Mouse (Mus musculus) c-Kit-positive CD71-positive TER-119-positive erythroid progenitor cells, embryonic 14.5 days (primary cell): ENCODE measurements around the gene Fndc3b.
A peak's percentile ranks its signal among the peaks of the same experiment; 100 is the strongest.

Experiments used
- DNase-seq: peaks from one replicate; pipeline ENCODE4 v3.0.0-alpha.2; 2013; ENCODE audit warnings: low spot score

Gene Fndc3b

DNA sequence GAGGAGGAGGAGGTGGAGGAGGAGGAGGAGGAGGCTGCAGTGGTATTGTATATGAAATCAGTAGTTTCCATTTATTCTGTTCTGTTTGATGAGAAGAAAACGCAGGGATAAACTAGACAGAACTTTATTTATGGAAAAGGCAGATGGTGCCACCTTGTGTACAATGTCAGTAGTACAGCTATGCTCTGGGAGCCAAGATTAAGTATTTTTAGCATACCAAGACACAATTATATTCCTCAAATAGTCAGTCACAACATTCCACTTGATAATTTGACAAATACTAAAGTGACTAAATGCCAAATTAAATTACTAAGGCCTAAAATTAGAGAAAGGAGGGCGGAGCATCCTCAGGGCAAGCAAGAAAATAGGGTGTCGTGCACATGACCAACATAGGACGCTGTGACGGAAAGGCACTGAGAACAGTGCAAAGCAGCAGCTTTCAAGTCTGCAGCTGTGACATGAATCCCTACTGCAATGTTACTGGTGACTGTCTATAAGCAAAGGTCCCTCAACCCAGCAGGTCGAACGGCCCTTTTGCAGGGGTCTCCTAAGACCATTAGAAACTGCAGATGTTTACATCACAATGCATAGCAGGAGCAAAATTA is 244.7 kb downstream of the Fndc3b start:
- peak; percentile 7 for DNase-seq

DNA sequence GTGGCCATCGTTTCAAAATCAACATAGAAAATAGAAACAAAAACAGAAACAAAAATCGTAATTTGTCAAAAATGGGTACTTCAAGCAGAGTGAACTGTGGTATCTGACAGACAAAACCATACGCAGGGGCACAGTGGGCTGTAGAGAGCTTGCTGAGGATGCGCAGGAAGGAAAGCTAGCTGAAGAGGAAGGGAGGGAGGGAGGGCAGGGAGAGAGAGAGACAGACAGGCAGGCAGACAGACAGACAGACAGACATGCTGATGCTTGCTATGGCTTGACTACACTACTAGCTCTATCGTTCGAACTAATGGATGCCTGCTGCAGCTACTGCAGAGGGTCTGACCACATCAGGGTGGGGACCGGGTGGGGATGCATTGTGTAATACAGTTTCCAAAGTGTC is 247.7 kb downstream of the Fndc3b start:
- DNase-seq = no peak

DNA sequence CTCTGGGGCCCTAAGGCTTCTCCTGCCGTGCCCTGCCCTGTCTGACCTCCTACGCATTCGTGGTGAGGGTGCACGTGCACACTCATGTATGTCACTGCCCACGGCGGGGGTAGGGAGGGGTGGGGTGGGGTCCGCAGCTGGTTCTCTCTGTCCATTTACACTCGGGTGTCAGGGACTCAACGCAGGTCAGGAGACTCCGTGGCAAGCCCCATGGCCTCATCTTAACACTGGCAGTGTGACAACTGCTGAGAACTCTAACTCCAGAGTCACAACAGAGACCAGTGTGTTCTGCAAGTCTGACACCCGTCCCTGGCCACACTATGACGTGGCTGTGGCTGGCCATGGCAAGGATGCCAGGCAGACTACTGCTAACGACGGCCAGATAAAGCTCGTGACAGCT is 248.2 kb downstream of the Fndc3b start:
- no peak for DNase-seq

DNA sequence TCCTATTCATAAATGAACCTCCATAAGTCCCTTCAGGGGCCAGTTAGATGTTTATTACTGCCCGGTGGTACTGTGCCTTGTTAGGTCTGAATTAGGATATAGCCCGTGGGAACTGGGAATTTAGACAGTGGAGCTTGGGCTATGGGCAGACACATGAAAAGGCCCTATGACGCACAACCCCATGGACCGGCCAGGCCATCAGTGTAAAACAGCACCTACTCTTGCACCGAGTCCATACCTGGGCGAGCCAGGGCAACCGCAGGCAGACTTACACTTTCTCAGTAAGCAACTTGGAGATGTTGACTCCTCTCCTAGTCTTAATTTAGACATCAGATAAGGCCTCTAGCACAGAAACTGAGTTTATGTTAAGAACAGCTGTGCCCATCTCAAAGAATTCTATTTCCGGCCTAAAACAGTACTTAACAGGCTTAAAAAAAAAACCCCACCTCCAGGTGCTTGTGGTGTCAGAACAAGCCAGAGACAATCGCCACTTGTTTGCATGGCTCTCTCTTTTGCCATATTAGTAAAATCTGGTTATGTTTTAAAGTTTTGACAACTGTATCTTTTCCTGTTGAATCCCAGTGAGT is 248.7 kb downstream of the Fndc3b start:
- DNase-seq = no peak

DNA sequence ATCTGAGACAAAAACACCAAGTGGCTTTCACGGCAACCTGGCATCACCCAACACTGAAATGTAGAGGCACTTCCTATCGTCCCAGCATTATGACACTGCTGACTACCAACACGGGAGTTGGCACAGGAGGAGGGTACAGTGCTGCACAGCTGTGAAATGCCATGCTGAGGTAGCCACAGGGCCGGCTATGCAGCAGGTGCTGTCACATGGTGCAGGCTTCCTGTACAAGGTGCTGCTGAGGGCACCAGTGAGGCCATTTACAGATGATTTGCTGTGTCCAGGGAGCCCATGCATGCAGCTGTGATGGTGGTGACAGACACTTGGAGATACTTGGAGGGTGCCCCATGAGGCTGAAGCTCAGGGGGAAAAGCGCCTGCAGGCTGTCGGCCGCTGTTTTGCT is 249.2 kb downstream of the Fndc3b start:
- no peak for DNase-seq

DNA sequence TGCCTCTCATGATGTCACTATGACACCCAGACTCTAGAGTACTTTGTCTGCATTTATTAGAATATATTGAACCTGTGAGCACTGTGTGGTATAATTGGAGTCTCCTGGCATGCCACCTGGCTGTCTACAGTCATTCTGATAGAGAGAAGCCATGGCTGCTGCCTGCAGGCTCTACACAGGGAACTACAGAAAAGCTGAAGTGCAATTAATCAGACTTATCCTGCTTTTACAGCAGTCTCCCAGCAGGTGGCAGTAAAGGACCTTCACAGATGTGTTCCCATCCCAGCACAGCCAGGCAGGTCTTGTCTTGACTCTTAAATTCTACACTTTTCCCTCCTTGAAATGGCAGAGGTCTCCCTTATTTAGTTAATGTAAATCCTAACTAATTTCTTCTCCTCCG is 250.1 kb downstream of the Fndc3b start:
- peak; percentile 44 for DNase-seq

DNA sequence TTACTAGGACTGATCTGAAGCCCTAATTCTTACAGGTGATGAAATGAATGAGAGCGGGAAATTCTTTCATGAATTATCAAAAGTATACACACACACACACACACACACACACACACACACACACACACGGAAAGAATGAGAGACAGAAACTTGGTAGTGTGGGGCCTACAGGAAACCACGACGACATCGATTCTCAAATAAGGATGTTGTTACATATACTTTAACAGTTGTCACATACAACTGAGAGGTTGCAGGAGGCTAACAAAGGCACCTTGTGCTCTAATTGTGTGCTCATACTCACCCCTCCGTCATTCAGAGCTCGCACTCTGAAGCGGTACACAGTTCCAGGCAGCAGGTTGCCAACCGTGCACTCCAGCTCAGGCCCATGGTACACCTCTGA is 252.7 kb downstream of the Fndc3b start:
- no peak for DNase-seq

DNA sequence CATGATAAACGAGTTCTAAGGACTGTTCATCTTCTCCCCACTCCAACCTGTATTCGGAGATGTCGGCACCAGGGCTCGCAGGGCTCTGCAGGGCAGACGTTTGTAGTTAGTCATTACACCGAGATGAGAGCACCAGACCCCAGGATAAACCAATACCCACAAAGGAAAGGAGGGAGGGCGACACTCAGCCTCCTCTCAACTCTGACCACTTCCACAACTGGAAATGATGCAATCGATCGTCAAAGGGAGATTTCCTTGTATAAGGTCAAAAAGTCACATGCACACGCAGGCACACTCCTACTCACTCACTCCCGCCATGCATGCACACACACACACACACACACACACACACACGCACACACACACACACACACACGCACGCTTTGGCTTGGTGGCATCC is 254.6 kb downstream of the Fndc3b start:
- no peak for DNase-seq

DNA sequence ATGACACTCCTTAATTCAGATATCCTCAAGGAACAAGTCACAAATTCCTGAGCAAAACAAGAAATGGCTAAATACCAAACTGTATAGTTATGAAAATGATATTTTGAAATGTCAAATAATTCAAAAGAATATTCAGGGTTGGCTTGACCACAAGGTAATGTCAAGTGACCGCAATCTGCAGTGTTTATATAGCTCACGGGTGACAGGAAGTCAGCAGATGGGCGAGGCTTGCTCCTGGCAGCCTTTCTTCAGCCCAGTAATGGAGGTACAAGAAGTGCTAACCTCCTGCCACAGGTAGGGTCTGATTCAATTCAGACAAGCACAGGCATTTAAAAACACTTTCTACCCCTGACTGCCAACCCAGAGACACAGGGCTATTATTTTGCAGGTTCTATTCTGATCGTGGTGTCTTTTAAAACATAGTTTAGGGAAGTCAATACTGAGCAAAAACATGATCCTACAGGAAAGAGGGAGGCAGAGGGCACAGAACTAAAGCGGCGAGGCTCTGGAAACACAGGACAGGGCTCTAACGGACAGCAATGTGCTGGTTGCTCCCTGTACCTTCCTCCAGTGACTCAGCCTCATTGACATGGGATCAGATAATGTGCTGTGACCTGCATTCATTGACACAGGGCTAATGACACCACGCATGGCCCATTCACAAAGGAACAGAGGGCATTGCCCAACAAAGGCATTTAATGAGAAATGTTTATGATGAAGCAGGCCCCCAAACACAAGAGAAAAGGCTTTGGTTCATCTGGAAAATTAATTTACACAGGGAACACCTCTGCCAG is 256.5 kb downstream of the Fndc3b start:
- no peak for DNase-seq

DNA sequence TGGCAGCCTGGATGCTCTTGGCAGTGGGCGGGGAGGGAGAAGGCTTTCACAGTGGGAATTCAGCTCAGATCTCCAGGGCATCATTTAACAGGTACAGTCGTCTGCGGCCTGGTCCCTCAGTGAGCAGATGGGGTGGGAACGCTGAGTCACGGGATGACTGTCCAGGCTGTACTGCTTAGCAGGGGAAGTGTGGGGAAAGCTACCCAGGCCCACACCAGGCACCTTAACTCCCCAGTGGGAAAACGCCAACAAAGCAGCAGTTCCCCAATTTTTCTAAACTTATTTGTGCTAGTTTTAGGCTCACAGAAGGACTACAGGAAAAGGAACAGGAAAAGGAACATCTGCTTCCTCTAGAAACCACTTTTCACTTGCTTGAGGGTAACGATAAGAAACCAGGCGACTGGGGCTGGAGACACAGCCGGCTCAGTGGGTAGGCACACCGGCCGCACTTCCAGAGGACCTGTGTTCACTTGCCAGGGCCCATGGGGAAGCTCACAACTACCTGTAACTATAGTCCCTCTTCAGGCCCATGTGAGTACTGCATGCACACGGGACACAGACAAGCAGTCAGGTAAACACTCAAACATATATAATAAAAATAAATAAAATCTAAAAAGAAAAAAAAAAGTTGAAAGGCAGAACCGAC is 257.5 kb downstream of the Fndc3b start:
- no peak for DNase-seq

DNA sequence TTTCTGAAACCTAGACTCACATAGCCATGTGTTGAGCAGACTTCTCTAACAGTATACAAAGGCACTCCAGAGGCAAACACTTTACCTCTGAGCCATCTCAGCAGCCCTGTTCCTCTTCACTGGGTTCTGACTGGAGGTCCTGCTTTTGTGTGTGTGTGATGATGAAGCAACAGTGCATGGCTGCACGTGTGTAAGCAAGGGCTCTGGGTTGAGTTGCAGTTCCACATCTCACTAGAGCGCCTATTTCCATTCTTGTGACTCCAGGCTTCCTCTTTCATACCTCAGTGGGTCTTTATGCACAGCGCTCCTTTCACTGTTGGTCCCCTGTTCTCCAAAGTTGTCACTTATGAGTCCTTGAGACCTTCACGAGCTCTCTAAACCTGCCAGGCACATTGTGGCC is 261.7 kb downstream of the Fndc3b start:
- DNase-seq = no peak

DNA sequence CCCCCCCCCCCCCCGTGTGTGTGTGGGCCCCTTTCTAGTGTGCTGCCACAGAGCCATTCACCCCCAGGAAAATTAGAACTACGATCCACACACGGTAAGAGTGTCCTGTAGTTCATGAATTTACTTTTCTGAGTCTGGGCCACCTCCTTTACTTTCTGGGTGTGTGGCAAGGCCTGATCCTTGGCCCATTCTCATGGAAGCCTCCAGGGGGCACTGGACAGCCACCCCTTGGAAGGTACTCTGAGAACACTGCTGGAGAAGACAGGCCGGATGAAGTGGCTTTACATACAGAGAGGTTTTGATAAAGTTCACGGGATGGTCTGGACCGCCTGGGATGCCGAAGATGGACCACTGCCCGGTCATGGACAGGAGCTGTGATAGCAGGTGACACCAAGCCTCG is 262.7 kb downstream of the Fndc3b start:
- no peak for DNase-seq

DNA sequence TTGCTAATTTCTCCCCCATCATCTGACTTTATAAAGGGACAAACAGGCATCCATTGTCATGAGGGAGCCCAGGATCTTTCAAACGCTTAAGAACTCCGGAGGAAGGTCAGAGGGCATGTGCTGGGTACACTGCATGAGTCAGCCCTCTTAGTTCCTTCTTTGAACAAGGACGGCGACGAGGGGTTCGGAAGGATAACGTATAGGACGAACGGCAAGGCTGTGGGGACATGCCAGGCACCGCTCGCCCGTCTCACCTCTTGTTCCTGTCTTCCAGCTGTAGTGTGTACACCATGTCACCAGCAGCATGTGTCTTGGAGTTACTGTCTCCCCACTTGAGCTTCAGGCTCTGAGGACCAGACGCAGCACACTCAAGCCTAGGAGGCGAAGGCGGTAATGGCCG is 271.4 kb downstream of the Fndc3b start:
- DNase-seq = no peak

DNA sequence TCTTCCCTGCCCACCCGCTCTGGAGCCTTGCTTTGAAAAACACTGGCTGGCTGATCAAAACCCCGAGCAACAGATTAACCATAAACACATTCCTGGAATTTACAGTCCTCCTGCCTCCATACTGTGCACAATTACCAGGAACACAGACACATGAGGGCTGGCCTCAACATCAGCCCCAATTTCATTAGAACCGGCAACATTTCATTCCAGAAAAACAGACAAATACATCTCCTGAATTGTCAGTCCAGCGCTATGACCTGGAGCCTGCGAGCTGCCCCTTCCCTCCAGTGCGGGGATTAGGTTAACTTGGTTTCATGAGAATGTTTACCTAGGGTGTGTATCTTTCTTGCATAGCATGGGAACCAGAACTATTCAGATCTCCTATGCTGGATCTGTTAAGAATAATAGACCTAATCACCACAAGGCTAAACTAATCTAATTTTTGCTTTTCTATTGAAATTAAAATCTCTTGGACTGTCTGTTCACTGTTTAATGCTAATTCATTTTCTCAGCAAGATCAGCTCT is 275.9 kb downstream of the Fndc3b start:
- no peak for DNase-seq

DNA sequence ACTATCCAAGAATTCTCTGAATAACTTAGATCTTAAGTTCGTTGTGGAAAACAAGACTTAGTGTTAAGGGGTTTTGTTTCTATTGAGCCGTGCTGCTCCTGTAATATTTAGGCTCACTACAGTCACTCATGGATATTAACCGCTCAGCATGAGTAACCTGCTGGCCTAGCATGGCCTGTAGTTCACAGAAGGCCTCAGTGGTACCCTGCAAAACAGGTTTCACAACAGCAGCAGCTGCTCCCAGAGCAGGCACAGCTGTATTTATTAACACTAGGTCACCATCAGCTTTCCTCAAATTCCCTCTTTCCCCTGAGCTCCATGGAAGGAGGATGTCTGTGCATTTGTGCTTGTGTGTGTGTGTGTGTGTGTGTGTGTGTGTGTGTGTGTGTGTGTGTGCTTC is 278.1 kb downstream of the Fndc3b start:
- no peak for DNase-seq

DNA sequence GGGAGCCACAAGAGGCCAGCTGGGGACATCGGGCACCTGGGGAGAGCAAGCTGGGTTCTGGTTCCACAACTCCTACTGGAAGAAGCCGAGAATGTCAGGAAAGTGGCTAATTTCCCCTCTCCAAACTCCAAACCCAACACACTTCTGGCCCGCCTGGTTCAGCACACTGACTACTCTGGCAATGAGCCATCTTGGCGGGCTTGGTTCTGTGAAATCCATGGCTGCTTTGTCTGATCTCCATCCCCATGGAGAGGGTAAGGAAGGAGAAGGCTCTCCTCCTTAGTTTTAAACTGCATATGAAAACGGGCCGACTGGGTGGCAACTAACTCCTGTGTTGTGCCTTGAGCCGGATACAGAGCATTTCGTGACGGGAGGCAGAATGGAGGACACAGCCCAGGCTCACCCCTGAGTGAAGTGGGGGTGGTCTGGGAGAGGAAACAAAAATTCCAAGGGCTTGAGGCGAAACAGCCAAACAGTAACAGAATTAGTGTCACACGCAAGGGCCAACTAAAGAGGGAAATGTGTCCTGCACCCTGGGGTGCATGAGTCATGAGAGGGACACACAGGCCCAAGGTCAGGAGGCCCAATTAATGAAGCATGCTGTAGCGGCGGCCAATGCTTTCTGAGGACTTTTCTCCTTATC is 280.4 kb downstream of the Fndc3b start:
- DNase-seq = no peak

DNA sequence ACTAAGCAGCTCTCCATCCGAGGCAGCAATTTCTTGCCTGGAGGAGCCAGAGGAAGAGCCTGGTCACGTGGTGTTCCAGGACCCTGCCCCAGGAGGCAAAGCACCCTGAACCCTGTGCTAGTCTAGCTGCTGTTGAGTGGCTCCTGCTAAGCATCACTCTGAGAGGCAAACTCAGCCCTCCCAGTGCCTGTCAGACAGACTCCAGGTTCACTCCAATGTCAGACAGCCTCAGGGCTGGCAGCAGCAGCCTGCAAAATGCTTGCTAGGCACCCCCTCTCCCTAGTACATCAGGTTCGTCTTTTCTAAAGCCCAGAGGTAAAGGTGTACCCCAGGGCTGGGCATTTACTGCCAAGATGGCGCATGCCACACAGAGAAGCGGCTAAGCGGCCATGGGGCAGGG is 283.7 kb downstream of the Fndc3b start:
- DNase-seq = no peak

DNA sequence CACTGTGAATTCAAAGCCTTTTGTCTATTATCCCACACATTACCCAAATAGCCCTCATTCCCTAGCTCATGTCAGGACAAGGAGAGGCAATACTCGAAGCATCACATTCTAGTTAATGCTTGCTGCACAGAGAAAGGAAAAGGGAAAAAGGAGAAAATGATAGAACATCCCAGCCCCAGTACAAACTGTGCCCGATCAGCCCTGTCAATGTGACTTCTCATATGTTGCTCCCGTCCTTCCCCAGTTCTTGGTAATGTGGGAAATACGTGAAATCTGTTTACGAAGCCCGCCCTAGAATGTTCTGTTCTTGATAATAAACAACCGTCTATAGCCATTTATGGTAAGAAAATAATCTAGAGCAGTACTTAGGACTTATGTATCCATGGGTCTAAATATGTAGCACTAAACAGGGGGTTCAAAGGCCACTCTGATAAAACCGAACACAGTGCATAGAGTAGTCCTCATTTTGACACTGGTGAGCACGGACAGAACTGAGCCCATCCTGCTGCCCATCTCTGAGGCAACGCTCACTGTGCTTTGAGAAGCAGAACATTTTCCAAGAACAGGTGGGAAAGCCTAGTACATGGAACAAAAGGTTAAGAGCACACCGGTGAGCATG is 286.9 kb downstream of the Fndc3b start:
- no peak for DNase-seq

DNA sequence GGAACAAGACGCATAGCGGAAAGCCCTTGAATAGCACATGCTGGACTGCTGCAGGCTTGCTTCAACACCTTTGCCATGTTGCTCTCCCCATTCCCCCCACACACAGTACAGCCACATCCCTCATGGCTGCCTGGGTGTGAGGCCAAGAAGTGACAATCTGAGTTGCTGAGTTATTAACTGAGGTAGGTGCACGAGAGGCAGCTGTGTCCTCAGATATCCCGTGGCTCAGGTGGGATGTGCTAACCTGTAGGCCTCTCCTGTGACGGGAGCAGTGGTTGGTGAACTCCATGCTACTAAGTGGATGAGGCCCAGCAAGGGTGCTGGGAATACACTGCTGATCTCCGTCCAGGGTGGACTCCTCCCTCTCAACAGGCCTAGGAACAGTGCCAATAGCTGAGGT is 288.6 kb downstream of the Fndc3b start:
- no peak for DNase-seq

DNA sequence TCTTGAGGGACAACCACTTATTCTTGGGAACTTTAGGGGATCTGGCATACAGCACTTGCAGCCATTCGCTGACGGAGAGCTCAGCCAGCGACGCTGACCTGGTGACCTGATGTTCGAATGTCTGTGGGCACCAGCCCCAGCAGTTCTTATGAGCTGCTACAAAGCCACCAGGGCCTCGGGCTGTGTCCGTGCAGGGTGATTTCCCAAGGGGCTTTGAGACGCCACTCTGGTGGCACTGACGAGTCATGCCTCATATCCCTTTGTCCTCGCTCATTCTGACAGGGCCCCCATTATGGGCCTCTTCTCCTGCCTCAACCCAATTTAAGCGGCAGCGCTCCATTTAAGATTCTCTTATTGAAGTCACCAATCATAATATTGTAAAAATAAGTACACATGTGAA is 289.1 kb downstream of the Fndc3b start:
- DNase-seq = no peak

DNA sequence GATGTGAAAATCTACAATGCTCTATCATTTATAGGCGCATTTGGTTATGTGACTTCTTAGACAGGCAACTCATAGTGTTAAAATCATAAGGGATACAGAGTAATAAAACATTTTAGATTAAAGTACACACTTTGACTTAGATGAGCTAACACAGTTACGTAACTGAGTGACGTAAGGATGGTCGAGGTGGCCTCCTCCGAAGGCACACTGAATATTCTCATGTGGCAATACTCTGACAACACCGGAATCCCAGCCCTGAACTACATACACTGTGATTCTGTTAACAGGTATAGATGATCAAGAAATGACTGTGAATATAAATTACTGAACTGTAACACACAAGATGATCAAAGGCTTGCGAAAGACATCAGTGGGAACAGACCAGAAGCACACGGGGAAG is 292.5 kb downstream of the Fndc3b start:
- no peak for DNase-seq

DNA sequence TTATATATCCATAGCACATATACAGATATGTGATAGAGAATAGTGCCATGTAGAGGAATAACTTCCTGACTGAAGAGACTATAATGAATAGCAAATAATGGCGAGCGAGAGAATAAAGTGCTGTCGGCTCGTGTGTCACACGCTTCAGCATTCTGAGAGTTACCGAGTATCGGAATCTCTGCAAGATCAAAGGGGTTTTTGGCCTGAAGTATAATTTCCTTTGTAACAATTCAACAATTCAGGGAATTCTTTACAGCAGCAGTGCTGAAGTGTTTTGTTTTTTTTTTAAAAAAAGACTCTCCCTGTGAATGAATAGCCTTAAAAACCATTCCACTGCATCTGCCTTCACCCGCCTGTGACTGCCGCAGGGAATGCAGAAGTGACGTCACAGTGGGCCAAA is 294.3 kb downstream of the Fndc3b start:
- DNase-seq = no peak
